Mouse (Mus musculus) testis, postnatal 14 days (tissue): ENCODE measurements at regions not wholly inside any gene's neighbourhood (a gene's known extent, or its start where the extent isn't known, plus 50 kb on each side); places are given as distances from the start of the nearest gene placed in this dataset.
"Not testable (repeated sequence)": the region's sequence is repeated elsewhere in the genome, so short reads cannot be mapped to it uniquely, and the experiment has no call there.

Experiments
- DNase-seq: peaks from one replicate; pipeline ENCODE4 v3.0.0; 2021; ENCODE audit warnings: low spot score

DNA sequence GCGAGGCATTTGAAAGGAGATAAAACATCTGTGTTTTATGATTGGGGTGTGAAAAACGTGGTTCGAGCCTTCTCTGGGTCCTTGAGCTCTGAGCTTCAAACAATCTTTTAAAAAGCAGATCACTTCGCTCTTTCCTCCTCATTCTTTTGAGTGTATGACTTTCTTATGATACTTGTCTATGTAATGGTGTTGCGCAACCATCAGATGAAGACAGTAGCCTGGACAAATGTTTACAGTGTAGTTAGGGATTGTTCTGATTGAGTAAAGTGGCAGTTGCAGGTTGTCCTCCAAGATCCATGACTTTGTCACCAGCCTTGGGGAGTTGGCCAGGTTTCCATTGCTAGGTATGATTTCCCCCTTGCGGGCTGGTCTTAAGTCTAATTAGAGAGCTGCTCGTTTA is 116.1 kb upstream of the Pfn2 start:
- no peak for DNase-seq

DNA sequence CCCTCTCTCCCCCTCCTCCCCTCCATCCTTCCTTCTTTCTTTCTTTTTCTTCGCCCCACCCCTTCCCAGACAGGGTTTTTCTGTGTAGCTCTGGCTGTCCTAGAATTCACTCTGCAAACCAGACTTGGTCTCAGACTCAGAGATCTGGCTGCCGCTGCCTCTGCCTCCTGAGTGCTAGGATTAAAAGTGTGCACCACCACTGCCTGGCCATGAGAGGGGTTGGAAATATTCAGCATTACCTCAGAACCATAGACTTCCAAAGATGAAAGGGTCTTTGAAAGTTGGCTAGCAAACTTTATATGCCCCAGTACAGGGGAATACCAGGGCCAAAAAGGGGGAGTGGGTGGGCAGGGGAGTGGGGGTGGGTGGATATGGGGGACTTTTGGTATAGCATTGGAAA is 122.7 kb upstream of the Pfn2 start:
- not testable (repeated sequence) for DNase-seq

DNA sequence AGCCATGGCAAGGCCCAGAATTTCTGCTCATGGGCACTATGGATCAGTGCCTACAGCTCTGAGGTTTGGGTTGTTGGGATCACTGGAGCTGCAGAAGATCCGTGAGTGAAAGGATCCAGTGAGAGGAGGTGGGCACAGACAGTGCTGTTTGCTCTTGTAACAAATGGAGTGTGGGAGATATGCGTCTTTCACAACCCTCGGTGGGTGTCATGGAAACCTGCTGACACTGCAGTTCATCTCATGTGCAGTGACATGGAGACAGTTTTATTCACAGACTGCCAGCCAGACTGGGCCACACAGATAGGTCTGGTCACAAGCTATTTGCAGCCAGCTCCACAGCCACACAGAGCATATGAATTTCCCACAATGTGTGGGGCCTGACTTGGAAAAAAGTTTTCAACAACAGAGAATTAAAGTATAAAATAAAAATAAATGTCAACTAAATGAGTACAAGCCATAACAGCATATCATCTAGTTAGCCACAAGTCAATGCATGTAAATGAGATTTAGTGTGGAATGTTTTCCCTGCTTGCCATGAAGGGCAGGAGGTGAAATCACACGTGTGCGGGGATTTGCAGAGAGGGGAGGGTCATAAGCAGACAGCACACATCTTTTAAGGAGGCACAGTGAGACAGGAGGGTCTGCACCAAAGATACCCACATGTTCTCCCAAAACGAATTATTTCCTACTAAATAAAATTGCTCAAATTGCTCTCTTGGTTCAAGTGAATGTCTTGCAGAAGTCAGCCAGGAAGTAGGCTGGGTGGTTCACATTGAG is 124.8 kb upstream of the Pfn2 start:
- DNase-seq = no peak

DNA sequence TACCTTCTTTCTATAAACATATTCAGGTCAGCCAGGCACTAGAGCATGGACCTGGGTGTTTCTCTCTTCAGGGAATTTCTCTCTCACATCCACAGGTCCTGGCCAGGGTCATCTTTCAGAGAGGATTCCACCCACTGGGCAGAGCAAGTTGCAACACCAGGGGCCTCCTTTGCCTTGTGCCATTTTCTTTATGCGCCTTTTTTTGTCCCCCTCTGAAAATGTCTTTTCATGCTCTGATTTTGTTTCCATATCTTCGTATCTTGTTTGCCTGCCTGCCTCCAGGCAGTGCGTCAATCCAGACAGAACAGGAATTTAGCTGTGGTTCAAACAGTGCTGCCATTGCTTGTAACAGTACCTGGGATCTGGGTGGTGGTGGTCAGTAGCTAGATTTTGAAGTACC is 125.7 kb upstream of the Pfn2 start:
- DNase-seq = no peak

DNA sequence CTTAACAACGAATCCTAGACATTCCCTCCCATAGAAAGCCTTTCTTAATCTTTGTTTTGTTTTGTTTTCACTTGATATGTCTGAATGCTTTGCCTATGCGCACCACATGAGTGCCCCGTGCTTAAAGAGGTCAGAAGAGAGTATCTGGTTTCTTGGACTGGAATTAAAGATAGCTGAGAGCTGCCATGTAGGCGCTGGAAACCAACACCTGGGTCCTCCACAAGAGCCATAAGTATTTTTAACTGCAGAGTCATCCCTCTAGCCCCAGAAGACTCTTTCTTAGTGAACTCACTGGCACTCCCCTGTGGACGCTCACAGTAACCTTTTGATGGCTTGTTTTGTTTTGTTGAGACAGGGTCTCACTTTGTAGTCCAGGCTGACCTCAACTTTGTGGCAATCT is 127.5 kb upstream of the Pfn2 start:
- DNase-seq = no peak

DNA sequence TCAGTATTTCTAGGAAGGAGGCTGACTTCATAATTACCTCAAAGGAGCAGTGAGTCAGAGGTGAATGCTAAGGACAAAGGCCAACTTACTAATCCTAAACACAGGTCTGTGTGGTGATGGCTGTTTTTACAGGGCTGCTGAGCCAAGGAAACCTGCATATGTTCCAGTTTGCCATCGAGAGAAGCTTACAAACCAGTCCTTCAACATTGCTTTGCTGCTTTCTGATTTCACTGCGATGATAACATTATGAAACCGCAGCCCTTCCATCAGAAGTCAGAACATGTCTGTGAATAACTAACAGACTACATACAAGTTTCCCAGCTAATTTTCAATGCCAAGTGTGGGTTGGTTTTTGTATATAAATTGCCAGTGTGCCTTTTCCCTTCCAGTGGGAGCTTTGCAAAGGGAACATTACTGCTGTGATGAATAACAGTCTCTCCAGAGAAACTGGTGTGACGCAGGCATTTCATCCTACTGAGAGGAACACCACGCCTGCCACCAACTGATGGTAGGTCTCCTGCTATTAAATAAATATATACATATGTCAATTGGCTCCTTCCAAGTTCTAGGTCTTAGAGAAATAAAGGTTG is 128.9 kb upstream of the Pfn2 start:
- DNase-seq = no peak

DNA sequence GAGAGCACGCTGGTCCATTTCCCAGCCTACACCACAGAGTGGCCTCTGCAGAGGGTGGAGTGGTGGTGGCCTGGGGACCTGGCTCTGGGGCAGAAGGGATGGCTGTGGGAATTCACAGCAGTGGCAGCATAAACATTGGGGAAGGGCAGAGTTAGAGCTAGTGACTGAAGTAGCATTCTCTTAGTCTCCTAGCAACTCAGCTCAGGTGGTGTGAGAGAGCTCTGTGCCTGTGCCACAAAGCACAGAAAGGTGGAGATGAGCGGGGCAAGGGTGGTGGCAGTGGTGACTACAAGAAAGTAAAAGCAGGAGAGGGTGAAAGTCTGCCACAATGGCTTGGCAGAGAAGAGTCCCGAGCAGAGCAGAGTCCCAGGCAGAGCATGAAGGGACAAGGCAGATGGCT is 140.3 kb upstream of the Pfn2 start:
- DNase-seq = no peak

DNA sequence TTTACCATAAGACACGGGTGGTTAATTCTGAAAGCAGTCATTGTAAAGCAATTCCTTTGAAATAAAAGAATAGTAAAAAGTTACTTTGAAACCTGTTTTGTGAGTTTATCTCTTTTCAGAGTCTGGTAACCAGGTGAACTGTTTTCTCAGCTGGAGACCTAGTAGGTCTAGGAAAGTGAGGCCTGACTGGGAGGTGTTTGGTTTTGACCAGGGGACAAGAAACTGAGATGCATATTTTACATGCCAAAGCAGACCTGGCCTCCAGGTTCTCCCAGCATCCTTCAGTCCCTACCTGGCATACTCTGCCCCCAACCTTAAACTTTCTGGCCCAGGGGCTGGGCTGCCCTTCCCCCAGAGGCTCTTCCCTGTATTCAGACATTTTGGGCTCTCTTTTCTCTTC is 142.9 kb upstream of the Pfn2 start:
- no peak for DNase-seq

DNA sequence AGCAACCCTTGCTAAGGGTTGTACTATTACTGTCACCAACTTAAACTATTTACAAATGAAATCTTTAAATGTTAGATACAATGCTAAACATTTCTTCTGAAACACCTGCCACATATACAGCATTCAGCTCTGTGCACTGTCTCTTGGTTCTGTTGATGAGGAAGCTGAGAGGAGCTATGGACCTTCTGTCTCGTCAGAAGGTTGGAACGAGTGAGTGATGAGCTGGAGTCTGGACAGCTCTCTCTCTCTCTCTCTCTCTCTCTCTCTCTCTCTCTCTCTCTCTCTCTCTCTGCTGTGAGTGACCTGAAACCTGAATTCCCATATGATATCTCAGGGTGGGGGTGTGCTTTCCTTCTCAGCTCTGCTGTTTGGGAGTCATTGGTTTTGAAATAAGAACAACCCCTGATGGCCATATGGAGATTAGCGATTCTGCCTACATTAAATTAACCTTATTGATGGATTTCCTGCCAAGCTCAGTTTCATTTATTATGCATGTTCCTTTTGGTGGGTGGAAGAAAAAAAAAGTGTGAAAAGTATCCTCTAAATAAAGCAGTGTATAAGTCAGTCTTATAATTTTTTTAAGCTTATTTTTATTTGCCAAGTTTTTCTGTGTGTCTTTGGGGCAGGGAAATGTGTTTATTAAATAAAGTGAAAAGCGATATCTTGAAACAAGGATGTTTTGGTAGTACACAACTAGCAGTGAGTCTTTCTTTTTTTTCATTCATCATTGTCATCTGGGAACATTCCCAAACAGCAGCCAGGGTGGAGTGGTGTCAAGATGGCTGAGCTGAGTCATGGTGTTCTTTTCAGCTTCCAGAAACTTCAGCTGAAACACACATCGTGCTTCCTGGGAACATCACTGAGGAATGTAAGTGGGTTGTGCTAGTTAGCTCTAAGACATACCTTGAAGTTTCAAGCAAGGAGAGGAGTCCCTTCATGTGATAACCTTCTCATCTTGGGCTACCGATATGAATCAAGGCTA is 150.5 kb upstream of the Pfn2 start:
- no peak for DNase-seq

DNA sequence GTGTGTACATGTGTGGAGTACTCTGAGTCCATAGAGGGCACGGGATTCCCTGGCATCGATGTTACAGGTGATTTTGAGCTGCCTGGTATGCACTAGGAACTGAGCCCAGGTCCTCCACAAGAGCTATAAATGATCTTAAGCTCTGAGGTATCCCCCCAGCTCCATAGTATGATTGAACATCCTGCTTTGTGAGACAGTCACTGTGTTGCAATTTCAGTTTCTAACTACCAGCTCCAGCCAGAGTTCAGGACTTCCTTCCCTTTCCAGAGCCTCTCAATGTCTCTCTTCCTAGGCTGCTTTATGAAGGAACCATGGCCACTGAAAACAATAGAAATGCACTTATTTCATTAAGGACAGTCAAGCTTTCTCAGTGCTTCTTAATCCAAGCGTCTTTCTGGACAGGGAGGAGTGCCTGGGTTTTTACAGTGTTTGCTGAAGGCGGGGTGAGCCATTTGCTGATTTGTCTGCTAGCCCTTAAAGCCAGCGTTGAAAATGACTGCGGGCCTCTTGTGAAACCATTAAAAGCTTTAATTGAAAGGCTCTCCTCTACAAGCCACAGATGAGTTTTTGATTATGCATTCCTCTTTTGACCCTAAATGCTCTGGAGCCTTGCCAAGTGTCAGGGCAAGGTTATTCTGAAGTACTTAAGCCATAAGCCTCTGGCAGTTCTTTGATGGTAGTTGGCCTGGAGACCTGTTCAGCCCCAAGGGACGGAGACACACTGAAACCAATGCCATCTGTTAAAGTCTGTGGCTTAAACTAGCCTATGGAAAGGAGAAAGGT is 155.1 kb upstream of the Pfn2 start:
- no peak for DNase-seq

DNA sequence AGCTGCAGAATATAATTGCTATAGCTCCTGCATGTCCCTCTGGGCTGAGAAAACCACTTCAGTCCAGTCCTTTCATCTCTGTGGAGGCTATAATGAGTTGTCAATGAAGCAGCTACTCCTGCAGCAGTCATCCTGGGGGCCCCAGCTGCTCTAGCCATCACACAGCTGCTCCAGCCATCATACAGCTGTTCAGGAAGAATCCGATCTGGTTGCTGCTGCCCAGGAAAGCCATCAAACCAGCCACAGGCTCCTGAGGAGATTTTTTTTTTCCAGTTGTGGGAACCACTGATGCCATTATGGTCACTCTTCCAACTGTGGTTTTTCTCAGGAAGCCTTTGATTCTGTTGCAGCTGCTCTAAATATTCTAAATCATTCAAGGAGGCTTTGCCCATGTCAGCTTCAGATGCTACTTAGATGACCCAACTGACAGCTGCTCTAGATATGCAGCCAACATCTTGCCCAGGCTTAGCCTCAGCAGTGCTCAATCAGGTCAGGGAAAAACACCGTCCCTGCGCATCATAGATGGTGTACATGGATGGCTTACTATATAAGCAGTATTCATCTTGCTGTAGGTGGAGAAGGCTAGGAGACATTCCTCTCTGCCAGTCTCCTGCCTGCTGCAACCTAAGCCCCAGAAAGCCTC is 177.0 kb upstream of the Pfn2 start:
- no peak for DNase-seq

DNA sequence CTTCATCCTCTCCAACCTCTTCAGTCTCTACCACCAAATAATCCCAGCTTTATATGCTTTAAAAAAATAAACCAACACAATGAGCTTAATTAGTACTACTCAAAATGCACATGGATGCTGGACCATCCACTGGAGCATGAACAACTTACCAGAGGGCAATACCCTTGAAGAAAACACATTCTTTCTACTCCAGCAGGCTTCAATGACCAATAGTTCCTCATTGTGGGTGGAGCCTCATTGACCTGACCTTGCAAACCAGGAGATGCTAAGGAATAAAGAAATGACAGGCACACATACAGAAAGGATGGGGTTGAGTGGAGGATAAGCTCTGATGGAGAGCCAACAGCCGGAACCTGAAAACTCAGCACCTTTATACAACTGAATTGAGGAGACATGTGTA is 201.7 kb upstream of the Pfn2 start:
- no peak for DNase-seq

DNA sequence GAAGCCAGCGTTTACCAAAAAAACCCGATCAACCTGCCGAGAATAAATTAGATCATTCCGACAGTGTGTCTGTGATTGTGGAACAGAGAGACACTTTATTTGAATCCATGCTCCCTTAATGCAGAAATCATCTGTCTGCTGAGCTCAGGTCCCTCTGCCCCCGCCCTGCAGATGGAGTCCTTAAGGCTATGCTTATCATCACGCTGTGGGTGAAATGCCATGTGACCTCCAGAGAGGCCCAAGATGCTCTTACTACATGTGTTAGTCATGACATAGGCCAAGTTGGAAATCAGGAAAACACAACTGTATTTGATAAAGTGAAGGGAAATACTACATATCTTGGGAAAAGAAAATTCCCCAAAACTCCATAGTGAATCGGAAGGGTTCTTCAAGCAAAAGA is 206.8 kb upstream of the Pfn2 start:
- no peak for DNase-seq

DNA sequence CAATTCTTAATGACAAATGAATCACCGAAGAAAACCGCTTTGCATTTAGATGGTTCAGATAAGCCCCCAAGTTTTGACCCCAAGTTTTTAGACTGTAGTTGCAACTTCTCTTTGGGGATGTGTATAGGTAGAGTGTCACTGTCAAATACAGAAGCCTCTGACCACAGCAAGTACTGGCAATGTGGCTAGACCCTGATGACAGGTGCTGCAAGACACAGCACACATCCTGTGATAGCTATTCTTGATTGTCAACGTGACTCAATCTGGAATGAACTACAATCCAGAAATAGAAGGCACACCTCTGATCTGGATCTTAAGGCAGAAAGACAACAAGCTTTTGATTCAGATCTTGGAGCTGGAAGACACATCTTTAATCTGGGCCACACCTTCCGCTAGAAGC is 207.3 kb upstream of the Pfn2 start:
- DNase-seq = no peak

DNA sequence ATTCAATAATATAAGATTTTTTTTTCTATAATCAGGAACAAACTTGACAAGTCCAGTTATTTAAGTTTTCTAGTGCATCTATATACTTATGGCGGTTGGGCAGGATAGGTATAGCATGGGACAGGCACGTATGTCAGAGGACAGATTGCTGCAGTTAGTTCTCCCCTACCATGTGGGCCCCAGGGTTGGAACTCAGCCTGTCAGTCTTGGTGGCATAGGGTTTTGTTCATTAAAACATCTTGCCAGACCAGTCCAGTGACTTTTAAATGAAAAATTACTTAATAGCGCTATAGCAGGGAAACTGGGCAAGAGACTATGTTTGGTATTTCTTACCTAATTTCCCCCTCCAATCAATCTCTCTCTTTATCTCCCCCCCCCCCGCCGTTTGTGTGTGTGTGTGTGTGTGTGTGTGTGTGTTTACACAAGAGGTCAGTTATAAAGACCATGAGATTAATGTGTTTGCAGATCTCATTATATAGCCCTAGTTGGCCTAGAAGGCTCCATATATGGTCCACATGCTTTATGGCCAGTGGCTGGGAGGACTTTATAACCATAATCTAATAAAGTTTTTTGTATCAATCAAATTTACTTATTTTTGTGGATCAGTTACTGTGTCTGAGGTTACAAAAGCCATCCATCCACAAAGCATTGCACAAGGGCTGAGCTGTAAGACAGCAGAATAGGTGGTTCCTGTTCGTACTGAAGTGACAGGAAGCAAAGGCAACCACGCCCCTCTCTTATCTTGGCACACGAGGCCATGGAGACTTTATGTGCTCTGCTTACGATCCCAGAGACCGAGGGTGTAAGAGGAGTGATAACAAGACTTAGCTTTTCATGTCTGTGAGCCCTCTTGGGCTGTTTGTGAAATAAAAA is 208.5 kb upstream of the Pfn2 start:
- no peak for DNase-seq

DNA sequence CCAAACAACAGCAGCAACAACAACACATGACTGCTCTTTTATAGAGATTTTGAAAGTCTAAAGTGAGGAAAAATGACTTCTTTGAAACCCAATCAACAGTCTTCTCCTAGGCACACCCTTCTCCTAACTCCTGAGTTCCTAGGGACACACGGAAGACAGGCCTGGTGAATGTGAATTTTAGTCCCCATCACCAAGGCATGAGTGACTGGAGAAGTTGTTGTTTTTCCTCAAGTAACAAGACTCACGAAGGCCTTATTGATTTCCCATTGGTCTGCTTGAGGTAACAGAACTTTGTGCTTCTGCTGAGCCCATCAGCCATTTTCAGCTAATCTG is 209.2 kb upstream of the Pfn2 start:
- no peak for DNase-seq

DNA sequence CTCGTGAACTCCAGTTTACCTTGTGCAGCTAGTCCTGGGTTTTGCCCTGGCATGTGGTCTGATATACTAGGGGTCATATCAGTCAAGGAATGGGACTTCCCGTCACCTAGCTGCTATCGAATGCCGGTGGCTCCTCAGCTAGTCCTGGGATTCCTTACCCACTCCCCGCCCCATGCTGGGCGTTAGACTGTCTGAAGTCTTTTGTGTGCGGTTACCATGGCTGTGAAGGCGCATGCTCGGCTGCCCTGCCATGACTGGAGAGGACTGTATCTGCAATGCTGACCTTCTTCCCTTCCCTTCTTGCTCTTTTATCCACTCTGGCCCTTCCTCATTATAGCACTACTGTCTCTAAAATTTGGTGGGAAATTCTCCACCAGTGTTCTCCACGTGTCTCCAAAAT is 210.3 kb upstream of the Pfn2 start:
- DNase-seq = no peak

DNA sequence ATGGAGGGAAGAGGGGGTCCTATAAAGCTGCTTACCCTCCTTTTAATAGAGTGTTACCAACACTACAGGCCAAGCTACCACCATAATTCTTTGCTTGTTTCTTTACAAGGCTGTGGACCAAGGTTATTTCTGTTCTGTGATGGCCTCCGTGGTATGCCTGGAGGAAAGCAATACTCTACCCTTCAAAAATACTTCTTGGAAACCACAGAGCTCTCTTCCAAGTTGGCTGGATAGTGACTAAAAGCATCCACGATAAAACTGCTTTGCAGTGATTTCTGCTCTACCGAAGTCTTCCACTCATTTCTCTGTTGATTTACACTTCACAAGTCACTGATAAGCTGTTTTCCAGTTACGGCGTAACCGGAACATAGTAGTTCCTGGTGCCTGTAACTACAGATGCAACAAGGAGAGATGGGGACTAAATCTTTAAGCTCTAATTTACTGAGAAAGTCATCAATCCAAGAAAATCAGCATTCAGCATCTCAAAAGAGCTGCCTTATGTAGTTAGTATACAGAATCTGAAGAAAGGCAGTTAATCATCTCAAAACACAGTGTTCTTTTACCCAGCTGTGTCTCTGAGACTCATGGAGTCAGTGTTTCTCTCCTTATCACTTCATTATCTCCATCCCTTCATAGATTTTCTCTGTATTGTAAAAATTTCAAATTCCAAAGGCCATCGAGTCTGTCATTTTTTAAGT is 216.1 kb upstream of the Pfn2 start:
- no peak for DNase-seq

DNA sequence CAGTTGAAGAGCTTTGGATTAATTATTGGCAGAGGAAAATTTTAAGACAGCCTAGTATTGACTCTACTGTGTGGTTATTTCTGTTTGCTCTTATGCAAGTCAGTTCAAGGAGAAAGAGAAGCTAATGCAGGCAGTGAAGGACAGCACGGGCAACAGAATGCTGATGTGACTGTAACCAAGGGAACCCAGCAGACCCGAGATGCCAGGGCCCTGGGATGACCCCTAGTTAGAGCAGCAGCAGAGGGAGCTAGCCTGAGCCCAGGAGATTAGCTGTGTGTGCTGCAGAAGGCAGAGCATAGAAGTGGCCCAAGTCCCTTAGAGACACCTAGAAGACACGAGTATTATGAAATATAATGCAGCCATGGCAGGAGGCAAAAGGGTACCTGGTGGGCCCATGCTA is 223.7 kb upstream of the Pfn2 start:
- DNase-seq = no peak

DNA sequence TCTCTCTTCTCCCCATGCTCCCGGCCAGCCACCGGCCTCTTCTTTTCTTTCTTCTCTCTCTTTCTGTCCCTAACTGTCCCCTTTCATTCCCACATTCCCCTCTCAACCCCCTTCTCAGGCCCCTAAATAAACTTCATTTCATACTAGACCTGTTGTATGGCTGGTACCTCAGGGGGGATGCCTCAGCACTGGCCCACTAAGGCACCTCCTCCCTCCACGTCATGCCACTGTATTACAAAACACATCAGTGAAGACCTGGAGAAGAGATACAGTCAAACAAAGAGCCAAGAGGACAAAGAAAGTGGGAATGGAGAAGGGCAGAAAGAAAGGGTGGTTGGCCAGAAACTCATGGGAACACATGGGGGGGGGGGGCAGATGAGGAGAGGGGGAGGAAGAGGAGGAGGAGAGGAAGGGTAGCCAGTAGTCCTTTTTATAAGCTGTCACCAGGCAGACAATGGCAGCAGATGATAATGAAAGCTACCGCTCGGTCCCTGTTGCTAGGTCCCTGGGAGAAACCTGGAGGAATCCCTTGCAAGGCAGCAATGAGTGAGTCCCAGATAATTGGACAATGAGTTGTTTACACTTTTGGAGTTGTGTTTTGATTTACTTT is 224.5 kb upstream of the Pfn2 start:
- no peak for DNase-seq
